Mouse (Mus musculus): ENCODE results near the gene Zcchc2.

DNA sequence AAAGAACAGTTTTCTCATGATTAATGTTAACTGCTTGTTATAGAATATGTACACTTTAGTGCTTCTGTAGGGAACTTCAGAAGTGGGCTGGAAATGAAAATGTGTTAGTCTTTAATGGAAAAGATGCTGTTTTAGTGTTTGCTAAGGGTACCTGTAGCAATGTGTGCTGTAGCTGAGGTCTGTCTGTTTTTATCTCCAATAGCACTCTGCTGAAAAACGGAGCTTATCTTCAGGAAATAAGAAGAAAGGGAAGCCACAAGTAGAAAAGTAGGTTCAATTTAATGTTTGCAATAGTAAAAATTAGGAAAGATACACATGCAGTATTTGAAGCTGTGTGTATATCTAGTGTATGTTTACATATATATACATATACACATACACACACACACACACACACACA is 32.8 kb downstream of the Zcchc2 start:
- TF ChIP-seq CTCF (IDR thresholded peaks at IDR 0.05) (no peak), POLR2A (IDR thresholded peaks at IDR 0.05; ENCODE audit: insufficient read depth, low read depth, low read length) (no peak), EP300 (IDR thresholded peaks at IDR 0.05; ENCODE audit: insufficient read depth, low read depth, low read length) (no peak)

Data from heart, adult 2 months (tissue).